Mouse (Mus musculus): ENCODE data around the gene Hamp2.

- TF ChIP-seq EP300 (IDR thresholded peaks at IDR 0.05; ENCODE audit: insufficient read depth, low read depth, low read length) (no peak), CTCF (IDR thresholded peaks at IDR 0.05; ENCODE audit: low read depth, low read length) (peak; percentile 79), POLR2A (IDR thresholded peaks at IDR 0.05; ENCODE audit: insufficient read depth, low read length) (no peak)
Measured at GRCm38 (mm10) chr7:30873083-30873482, 51.4 kb downstream of the Hamp2 start.

Data from ES-Bruce4 (cell line).